Mouse (Mus musculus) Muller cell, postnatal 12 days (primary cell): ENCODE data around the gene Med16.
A peak's percentile ranks its signal among the peaks of the same experiment; 100 is the strongest.

Experiments
- DNase-seq: peaks from one replicate; pipeline ENCODE4 v3.0.0-alpha.2; 2015; ENCODE audit errors: inconsistent ontology term

Gene Med16

DNA sequence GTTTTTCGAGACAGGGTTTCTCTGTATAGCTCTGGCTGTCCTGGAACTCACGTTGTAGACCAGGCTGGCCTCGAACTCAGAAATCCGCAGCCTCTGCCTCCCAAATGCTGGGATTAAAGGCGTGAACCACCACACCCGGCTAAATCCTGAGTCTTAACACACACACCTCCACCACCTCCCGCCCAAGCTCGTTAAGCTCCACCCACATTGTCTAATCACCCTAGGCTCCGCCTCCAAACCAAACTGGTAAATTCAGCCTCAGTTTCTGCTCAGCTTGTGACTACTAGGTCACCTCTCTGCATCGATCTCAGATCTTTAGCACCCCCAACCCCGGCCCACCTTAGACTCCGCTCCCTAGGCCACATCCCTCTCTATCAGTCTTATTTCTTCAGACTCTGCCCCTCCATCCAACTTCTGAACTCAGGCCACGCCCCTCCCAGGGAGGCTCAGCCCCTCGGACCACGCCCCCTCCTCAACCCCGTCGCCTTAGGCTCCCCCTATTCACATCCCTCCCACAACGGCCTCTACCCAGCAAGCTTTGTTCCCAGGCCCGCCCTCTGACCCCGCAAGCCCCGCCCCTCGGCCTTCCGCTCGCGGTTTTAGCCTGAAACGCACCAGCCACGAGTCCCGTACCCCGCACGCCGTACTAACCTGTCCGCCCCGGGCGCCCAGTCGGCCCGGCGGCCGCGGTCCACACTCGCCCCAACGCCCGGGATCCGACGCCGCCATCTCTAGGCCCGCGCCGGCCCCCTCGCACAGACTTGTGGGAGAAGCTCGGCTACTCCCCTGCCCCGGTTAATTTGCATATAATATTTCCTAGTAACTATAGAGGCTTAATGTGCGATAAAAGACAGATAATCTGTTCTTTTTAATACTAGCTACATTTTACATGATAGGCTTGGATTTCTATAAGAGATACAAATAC lies at the start of gene Med16:
Gene Med16 (minus strand): TSS at position 757 of the 925 bp plus-strand sequence.
- DNase-seq, result peak; percentile 99

DNA sequence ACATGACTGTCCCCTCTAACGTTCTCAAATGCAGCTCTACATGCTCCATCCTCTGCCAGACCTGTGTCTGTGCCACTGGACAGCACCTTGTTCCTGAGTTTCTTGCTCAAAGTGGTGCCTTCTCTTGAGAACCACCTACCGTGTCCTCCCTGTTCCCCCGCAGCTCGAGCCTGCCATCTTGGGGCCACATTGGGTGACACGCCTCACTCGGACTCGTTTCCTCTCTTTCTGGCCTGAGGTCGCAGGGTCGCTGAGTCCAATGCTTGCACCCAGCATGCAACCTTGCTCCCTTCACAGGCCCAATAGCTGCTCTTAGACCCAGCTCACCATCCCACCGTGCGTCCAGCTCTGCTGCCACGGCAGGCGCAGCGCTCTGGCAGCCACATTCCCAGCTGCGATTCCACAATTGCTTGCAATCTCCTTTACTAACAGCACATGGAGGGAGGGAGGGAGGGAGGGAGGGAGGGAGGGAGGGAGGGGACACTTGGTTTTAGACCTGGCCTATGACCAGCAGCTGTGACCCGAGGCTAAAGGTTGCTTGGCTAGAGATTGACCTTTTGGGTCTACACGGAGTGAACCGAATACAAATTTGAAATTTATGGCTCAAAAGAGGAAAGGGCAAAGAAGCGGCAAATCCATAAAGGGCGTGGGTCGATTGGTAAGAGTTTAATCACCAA lies 49.6 kb upstream of the Med16 start:
- DNase-seq, result peak; percentile 81

DNA sequence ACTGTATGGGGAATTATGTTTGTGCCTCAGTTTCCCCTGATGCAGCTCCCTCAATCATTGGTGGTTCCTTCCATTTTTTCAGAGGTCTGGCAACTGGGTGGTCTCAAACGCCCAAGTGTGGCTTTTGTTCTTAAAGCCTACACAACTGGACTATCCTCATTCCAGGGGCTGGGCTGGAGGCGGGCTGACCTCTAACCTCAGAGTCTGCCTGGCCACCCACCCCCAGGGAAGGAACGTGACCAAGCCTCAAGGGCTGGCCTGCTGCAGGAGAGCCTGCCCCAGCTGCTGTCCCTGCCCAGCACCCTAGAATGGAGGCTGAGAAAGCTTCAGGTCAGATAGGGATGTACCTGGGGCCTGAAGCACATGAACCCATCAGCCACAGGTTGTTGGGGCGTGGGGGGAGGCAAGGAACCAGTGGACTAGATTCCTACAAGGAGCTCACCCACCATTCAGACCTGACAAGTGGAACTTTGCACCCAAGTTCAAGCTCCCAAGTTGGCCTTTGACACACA lies 48.0 kb upstream of the Med16 start:
- DNase-seq, result no peak

DNA sequence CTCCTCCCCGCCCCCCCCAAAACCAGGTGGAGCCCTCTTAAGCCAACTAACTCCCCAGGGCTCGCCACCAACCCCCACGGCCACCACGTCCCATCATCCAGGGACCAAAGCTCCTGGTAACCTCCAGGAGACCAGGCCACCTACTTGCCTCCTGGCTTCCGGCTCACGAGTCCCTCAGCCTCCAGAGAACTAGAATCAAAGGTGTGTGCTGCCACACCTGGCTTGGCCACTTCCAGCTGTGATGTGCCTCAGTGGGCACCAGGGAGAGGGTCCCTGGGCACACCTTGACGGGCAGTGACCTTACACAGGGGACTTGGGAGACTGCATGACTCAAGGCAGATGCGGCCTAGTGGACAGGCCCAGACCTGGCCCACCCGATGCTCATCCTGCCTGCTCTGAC lies 47.0 kb upstream of the Med16 start:
- no peak for DNase-seq

DNA sequence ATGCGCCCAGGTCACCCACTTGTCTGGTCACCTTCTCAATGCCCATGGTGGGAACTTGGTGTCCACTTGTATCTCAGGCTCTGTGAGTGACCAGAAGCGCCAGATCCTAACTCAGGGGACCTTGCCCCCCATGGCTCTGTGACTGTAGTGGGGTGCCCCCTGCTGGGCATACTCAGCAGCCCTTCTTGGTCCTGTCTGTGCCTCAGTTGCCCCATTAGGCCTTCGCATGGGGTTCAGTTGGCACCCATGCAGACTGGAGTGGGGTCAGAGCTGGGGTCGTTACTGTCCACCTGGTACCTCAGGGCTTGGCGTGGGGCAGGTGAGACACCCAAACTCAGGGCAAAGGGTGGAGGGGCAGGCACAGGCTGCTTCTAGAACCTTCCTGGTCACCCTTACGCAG lies 45.2 kb upstream of the Med16 start:
- no peak for DNase-seq

DNA sequence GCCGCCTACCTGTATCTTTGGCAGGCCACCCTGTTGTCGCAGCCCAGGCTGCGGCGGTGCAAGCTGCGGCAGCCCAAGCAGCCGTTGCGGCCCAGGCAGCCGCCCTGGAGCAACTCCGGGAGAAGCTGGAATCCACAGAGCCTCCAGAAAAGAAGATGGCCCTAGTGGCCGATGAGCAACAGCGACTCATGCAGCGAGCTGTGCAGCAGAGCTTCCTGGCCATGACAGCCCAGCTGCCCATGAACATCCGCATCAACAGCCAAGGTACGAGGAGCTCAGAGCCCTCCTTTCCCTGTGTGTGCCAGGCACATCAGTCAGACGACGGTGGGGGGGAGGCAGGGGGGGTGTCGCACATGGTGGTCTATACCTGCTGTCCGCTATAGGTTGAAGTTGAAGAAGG lies 41.9 kb upstream of the Med16 start:
- no peak for DNase-seq

DNA sequence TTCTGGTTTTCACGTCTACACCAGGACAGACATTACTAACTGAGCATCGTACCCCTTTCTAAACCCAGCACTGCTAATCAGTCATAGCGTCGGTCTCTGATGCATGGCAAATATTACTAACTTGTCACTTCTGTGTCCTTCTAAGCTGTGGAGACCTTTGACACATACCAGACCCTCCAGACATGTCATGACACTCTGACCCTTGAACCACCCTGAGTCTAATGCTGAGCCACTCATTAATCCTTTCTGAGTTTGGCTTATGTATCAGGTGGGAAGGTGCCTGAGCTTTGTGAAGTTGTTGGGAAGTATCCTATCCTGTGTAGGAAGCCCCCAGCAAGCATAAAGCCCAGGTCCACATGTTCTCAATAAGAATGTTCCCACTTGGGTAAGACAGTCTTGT lies 41.1 kb upstream of the Med16 start:
- DNase-seq, result no peak

DNA sequence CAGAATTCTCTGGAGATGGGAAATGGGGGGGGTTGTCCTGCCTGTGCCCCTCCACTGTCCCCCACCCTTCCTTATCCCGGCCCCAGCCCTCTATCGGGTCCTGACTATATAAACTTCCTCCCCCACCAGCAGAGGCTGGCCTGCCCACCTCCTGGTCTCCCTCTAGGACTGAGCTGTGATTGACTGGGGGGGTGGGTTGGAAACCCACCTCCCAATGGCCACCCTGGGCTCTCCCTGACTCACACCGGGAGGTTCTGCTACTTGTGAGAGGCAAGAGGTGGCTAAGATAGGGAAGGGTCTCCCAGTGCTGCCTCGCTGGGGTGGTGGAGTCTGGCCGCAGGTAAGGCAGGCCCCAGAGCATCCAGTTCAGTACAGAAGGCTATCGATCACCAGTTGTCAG lies 38.8 kb upstream of the Med16 start:
- no peak for DNase-seq

DNA sequence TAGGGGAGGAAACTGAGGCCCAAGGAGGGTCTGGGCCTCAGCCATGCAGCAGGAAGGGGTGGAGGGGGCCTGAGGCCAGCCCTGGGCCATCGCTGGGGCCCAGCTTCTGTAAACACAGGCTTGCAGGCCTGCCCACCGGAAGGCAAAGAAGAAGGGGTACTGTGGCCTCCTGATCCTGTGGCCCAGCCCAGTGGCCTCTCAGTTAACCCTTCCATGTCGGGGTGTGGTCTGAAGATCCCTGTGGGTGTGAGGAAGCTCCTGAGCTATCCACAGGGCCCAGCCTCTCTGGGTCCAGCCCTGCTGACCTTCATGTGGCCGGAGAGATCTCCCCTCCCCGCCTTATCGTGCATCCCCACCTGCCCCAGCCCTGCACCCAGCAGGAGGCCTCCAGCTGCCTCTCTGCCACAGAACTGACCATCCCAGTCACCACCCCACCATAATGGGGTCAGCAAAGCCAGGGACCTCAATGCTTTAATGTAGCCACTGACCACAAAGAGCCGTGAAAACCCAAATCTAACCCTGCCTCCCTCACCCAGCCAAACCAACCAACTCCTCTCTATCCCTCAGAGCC lies 38.1 kb upstream of the Med16 start:
- DNase-seq, result no peak

DNA sequence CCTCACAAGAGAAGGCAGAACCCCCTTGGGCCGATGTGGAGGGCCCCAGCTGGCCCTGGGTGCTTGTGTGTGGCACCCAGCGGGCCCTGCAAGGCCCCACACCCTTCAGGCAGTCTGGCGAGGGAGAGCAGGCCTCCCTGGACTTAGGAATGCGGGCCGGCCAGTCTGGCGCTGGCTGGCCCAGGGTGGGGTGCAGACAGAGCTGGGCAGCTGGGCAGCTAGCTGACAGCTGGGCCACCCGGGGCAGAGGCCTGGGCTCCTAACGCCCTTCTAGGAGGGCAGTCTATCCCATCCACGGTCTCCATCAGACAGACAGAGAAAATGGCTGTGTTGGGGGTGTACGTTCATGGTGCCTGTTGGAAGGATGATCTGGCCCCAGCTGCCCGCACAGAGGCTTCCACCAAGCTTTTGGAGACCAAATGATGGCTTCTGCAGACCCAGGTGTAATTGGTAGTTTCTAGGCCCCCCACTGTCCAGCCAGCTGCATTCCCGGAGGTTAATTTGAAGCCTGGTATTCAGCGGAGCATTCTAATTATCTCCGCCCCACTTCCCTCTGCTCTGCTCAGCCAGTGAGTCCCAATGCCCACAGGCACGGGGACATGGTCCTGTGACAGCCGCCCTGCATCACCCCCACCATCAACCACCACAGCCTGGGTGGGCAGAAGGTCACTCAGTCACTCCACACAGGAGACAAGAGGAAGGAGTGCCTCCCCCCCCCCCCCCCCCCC lies 36.9 kb upstream of the Med16 start:
- DNase-seq, result peak; percentile 78

DNA sequence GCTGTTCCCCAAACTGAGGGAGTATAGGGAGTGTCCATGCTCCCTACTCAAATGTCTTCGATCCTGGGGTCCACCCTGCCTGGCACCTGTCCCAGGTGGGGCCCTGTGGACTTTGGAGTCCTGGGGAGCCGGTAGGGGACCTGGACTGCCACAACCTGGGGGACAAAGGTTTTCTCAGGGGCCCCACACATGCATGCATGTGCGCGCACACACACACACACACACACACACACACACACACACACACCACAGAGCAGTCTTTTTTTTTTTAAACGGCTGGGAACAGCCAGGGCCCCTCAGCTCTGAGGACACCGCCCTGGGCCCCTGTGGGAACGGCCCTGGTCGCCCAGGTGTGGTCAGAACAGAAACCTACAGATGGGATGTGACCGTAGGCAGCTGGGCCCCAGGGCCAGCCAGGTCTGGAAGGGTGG lies 34.8 kb upstream of the Med16 start:
- DNase-seq, result no peak

DNA sequence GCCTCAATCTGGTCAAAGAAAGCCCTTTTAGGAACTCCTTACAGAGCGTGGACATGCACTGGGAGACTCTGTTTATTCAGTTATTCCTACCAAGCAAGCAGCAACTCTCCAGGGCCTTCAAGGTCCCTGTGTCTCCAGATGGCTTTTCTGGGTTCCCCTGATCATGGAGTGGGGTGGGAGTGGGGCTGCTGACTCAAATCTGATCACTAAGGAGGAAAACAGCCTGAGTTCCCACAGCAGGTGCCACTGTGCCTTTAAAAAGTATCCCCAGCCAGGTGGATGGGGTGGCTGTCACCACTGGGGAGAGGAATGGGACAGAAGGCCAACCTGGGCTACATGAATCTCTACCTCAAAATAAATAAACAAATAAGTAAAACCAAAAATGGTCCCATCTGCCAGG lies 34.3 kb upstream of the Med16 start:
- DNase-seq, result no peak

DNA sequence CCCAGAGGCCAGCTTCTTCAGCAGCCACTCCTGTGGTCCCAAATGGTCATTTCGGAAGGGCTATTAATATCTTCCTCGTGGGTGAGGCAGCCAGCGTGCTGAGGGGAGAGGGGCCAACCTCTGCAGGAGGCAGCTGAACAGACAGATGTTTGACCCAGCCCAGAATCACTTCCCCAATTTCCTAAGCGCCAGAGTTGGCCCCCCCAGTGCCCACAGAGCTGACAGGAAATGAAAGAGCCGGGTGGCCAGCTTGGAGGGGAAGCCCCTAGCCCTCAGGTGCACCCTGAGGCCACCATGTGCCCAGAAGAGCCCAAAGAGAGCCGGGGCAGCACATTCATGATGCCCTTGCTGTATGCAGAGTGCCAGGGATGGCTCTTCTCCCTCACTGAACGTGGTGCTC lies 32.0 kb upstream of the Med16 start:
- DNase-seq, result no peak

DNA sequence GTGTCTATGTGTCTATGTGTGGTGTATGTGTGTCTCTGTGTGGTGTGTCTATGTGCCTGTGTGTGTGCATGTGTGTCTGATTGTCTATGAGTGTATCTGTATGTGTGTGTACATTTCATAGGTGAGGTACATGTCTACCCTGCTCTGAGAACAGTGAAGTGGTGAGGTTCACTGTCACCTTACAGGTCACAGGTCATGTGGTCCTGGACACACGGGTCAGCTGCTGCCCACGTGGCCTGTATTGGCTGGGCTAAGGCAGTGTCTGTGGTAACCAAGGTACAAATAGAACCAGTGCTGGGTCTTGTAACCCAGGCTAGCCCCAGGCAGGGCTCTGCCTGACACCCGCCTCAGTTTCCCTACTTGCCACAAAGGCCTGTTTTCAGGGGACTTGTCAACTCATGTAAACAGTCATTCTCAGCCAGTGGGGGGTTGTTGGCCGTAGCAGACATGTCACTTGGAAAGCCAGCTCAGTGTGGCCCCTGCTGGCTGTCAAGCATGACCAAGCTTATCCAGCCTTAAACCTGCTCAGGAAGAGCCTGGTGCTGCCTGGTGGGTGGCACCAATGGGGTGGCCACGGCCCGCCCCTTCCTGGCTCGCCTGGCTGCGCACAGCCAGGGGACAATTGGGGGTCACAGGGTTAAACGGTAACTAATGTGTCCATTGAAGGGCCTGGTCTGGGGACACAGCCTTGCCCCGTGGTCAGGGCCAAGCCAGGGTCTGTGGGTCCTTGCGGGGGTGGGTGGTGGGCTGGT lies 29.2 kb upstream of the Med16 start:
- no peak for DNase-seq

DNA sequence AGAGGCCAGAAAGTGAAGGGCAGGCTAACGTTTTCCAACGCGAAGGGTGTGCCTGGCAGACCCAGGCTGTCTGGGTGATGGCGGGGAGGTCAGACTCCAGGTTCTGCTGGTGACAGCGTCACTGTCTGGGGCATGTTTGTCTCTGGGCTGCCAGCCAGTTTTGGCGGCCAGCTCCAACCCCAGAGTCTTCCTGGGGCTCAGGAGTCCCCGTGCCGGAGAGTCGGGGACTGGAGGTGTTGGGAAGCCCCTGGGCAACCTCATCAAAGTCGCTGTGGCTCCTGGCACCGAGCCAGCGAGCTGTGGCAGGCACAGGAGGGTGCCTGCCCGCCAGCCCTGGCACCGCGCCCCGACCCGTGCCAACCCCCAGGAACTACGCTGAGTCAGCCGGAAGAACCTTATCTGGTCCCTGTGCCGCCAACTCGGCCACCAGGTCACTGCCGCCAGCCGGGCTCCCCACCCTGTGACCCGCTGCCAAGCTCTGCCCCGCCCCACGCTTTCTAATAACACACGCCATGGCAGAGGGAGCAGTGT lies 28.3 kb upstream of the Med16 start:
- DNase-seq, result peak; percentile 94

DNA sequence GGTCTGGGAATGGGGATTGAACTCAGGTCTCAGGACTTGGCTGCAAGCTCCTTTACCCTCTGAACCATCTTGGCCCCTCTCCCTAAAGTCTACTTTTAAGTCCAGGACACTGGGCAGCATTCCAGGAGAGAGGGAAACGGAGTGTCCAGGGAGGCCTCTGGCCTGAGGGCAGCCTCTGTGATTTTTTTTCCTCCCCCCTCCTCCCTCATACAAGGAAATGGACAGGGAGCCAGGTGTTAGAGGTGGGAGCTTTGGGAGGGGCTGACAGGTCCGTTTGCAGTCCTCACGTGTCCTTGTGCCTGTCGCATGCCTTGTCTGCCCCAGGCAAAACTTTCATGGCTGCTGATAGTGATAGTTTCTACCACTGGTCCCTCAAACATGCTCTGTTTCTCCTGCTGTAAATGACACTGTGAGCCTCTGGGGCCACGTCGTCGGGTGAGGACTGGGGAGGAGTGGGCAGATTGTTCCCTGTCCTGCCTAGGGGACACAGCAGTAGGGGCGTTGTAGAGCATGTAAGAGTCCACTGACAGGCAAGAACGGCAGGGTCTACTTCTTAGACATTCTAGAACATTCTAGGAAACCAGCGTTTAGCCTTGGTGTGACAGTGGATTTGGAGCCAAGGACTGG lies 27.7 kb upstream of the Med16 start:
- DNase-seq, result no peak

DNA sequence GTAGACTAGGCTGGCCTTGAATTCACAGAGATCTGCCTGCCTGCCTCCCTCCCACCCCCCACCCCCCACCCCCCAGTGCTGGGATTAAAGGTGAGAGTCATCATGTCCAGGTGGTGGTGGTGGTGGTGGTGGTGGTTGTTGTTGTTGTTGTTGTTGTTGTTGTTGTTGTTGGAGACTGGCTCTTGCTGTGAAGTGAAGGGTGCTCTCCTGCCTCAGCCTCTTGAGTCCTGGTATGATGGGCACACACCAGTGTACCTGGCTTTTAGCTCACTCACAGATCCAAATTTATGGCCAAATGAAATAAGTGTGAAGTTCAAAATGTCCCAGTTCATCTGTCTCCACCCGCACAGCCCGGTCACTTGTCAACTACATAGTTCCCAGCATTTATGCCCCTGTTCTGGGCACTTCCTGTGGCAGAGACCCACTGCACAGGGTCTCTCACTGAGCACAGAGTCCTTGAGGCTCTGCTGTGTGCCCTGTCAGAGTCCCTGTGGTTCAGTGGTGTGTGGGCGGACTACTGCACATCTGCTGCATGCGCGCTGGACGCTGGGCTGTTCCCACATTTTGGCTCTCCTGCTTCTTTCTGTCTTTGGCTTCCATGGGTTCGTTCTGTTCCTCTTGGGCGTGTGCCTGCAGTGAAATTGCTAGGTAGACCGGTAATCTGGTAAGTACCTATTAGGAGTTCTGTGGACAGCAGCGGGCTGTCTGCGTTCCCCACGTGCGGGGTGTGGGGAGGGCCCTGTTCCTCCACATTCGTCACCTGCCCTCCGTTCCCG lies 26.3 kb upstream of the Med16 start:
- DNase-seq, result no peak

DNA sequence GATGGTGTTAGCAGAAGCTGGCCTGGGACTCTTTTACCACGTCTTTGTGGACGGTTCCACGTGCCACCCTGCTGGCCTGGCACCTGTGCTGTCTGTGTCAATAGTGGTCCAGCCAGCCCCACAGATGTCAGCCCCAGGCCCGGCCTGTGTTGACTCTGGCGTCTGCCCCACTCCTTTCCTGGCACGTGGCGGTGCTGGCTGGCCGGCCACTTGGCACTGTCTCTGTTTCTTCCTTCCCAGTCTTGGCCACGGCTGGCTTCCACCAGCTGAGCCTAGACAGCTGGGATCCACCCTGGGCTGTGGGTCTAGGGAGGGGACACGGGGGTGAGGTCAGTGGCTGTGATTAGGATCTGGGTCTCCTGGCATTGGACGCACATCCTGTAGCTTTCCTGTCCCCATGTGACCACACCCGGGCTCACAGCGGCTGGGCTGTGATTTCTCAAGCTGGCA lies 25.6 kb upstream of the Med16 start:
- DNase-seq, result peak; percentile 97

DNA sequence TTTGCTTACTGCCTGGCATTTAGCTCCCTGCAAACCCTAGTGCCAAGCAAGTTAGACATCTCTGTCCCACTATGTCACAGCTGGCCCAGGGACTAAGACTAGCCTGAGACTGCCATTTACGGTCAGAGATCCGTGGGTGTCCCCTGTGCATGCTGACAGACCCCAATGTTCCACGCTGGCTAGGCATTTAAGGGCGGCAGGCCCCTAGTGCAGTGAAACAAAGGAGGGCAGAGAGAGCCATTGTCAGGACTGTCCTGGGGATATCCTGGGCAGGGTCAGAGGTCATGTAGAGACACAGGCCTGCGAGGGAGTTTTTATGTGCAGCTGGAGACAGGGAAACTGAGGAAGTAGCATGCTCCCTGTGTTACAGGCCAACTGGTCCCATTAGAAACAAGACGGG lies 25.1 kb upstream of the Med16 start:
- DNase-seq, result no peak
